Mouse (Mus musculus): ENCODE measurements around the gene Klhdc10. TPM values are rescaled to one million over a fixed set of nuclear protein-coding genes. Genes with fewer than 3 reads are reported as not detected.

Klhdc10 gene
- 10 to 100 TPM; 35.8 to 44.4 TPM for total RNA-seq (2021)
- long read RNA-seq, experiment 1, full-length matches to known transcripts = 20 of 24 reads
- long read RNA-seq, experiment 1, partial matches to known transcripts = 0 of 24 reads
- long read RNA-seq, experiment 1, other reads (novel, unspliced or antisense) = 4 of 24 reads
- long read RNA-seq, experiment 2, full-length matches to known transcripts = 12 of 26 reads
- long read RNA-seq, experiment 2, partial matches to known transcripts = 4 of 26 reads
- long read RNA-seq, experiment 2, other reads (novel, unspliced or antisense) = 10 of 26 reads

- Histone ChIP-seq H3K4me3 (peak within 1 kb of the TSS; percentile 89), H3K27ac (peak within 1 kb of the TSS; percentile 91)
- intact Hi-C loops (cut with DNase I) = loop anchor here (5.0 to 10.0 kb wide), 2 partner anchors 581 to 633 kb away; no protein-coding TSS in a partner anchor
- DNase-seq = peak; percentile 99
- TF ChIP-seq CTCF (IDR thresholded peaks at IDR 0.05) = no peak
Measured at GRCm38 (mm10) chr6:30401308-30402015, at the start of gene Klhdc10. Gene Klhdc10 (plus strand): TSS chr6:30401868.

GRCm38 (mm10) chr6:30352762-30353161 is 48.9 kb upstream of the Klhdc10 start:
- intact Hi-C loops (cut with DNase I) = loop anchor here (10.0 kb wide), 2 partner anchors 238 to 438 kb away; partner anchors contain the start of gene Strip2
- DNase-seq = no peak
- no peak for TF ChIP-seq CTCF (IDR thresholded peaks at IDR 0.05)
- Histone ChIP-seq H3K4me3 (no peak overlapping the region), H3K27ac (peak overlapping the region; percentile 48)

GRCm38 (mm10) chr6:30353661-30354060 is 48.0 kb upstream of the Klhdc10 start:
- DNase-seq = peak; percentile 41
- Histone ChIP-seq H3K4me3 (no peak overlapping the region), H3K27ac (no peak overlapping the region)
- TF ChIP-seq CTCF (IDR thresholded peaks at IDR 0.05) = no peak
- intact Hi-C loops (cut with DNase I) = loop anchor here (10.0 kb wide), 2 partner anchors 239 to 439 kb away; partner anchors contain the start of gene Strip2

GRCm38 (mm10) chr6:30354760-30355159 is 46.9 kb upstream of the Klhdc10 start:
- Histone ChIP-seq H3K27ac (peak overlapping the region; percentile 88), H3K4me3 (no peak overlapping the region)
- intact Hi-C loops (cut with DNase I) = loop anchor here (5.0 to 10.0 kb wide), 6 partner anchors 67 to 502 kb away; partner anchors contain the start of gene Strip2
- no peak for TF ChIP-seq CTCF (IDR thresholded peaks at IDR 0.05)
- no peak for DNase-seq

- peak; percentile 87 for DNase-seq
- Histone ChIP-seq H3K4me3 (no peak overlapping the region), H3K27ac (peak overlapping the region; percentile 88)
- TF ChIP-seq CTCF (IDR thresholded peaks at IDR 0.05) = peak; percentile 3; the same call in 1 of the 2 replicates
- intact Hi-C loops (cut with DNase I) = loop anchor here (2.0 to 10.0 kb wide), 7 partner anchors 53 to 503 kb away; partner anchors contain the start of gene Strip2
Measured at GRCm38 (mm10) chr6:30355701-30356100, 46.0 kb upstream of the Klhdc10 start.

GRCm38 (mm10) chr6:30356161-30356560 is 45.5 kb upstream of the Klhdc10 start:
- intact Hi-C loops (cut with DNase I) = loop anchor here (2.0 to 10.0 kb wide), 7 partner anchors 53 to 504 kb away; partner anchors contain the start of gene Strip2
- peak overlapping the region; percentile 88 for H3K27ac ChIP-seq
- peak; percentile 39 for DNase-seq
- no peak overlapping the region for H3K4me3 ChIP-seq
- no peak for TF ChIP-seq CTCF (IDR thresholded peaks at IDR 0.05)

GRCm38 (mm10) chr6:30356680-30357079 is 45.0 kb upstream of the Klhdc10 start:
- intact Hi-C loops (cut with DNase I) = loop anchor here (2.0 to 10.0 kb wide), 7 partner anchors 54 to 504 kb away; partner anchors contain the start of gene Strip2
- H3K27ac ChIP-seq = peak overlapping the region; percentile 88
- no peak overlapping the region for H3K4me3 ChIP-seq
- peak; percentile 71 for DNase-seq
- no peak for TF ChIP-seq CTCF (IDR thresholded peaks at IDR 0.05)

- peak; percentile 79 for DNase-seq
- intact Hi-C loops (cut with DNase I) = loop anchor here (2.0 to 10.0 kb wide), 7 partner anchors 55 to 505 kb away; partner anchors contain the start of gene Strip2
- TF ChIP-seq CTCF (IDR thresholded peaks at IDR 0.05) = peak; percentile 93; the same call in 1 of the 2 replicates
- peak overlapping the region; percentile 97 for H3K27ac ChIP-seq
- peak overlapping the region; percentile 32; the same call in 1 of the 2 replicates for H3K4me3 ChIP-seq
Measured at GRCm38 (mm10) chr6:30357561-30358177, 44.0 kb upstream of the Klhdc10 start.

- H3K27ac ChIP-seq = peak overlapping the region; percentile 97
- TF ChIP-seq CTCF (IDR thresholded peaks at IDR 0.05) = no peak
- DNase-seq = peak; percentile 93
- intact Hi-C loops (cut with DNase I) = loop anchor here (5.0 to 10.0 kb wide), 6 partner anchors 73 to 508 kb away; partner anchors contain the start of gene Strip2
- peak overlapping the region; percentile 31 for H3K4me3 ChIP-seq
Measured at GRCm38 (mm10) chr6:30359762-30360509, 41.7 kb upstream of the Klhdc10 start.

GRCm38 (mm10) chr6:30363808-30364207 is 37.9 kb upstream of the Klhdc10 start:
- intact Hi-C loops (cut with DNase I) = no loop called here
- DNase-seq = no peak
- TF ChIP-seq CTCF (IDR thresholded peaks at IDR 0.05) = no peak
- H3K4me3 ChIP-seq = no peak overlapping the region
- no peak overlapping the region for H3K27ac ChIP-seq

GRCm38 (mm10) chr6:30369291-30369690 is 32.4 kb upstream of the Klhdc10 start:
- Histone ChIP-seq H3K4me3 (no peak overlapping the region), H3K27ac (peak overlapping the region; percentile 67)
- intact Hi-C loops (cut with DNase I) = no loop called here
- no peak for DNase-seq
- TF ChIP-seq CTCF (IDR thresholded peaks at IDR 0.05) = peak; percentile 67
